Mouse (Mus musculus) MEL (cell line): ENCODE measurements around the gene Lmbrd2. TPM values are rescaled to one million over a fixed set of nuclear protein-coding genes. Genes with fewer than 3 reads are reported as not detected.

Experiments
- DNase-seq: peaks from one replicate; pipeline ENCODE4 v3.0.0; 2011; ENCODE audit warnings: low read depth, low spot score
- H3K27ac ChIP-seq: 2 replicates; pipeline ENCODE4 v1.5.1; 2012; ENCODE audit warnings: low read depth, mild to moderate bottlenecking, control low read depth, low read length, moderate library complexity; ENCODE audit not compliant: control insufficient read depth
- H3K27me3 ChIP-seq, 2 experiments: fragments of 150-350 bp in 1 of 2; sonication (generic) in 1 of 2; 2 replicates each; pipeline ENCODE4 v1.6.1; 2012; ENCODE audit warnings: low read length in 2 of 2, mild to moderate bottlenecking in 2 of 2, improper control_type of control experiment in 1 of 2, moderate library complexity in 1 of 2; ENCODE audit not compliant: insufficient read depth in 2 of 2, control insufficient read depth in 1 of 2
- H3K36me3 ChIP-seq, 2 experiments: 2 replicates each; pipeline ENCODE4 v1.6.1; 2012 to 2014; ENCODE audit warnings: low read length in 2 of 2, improper control_type of control experiment in 1 of 2, inconsistent platforms in 1 of 2, mild to moderate bottlenecking in 1 of 2; ENCODE audit not compliant: insufficient read depth in 2 of 2, control insufficient read depth in 1 of 2
- H3K4me1 ChIP-seq, 2 experiments: fragments of 150-350 bp in 1 of 2; sonication (generic) in 1 of 2; 2 replicates each; pipeline ENCODE4 v1.6.1; 2012; ENCODE audit warnings: low read length in 2 of 2, improper control_type of control experiment in 1 of 2, mild to moderate bottlenecking in 1 of 2; ENCODE audit not compliant: insufficient read depth in 2 of 2, control insufficient read depth in 1 of 2
- H3K4me3 ChIP-seq, 2 experiments: fragments of 150-350 bp in 1 of 2; sonication (generic) in 1 of 2; 2 replicates each; pipeline ENCODE4 v1.5.1; 2012; ENCODE audit warnings: low read depth in 2 of 2, low read length in 2 of 2, mild to moderate bottlenecking in 2 of 2, moderate library complexity in 2 of 2, control low read depth in 1 of 2, improper control_type of control experiment in 1 of 2; ENCODE audit not compliant: control insufficient read depth in 1 of 2, insufficient read depth in 1 of 2
- H3K79me2 ChIP-seq: 2 replicates; pipeline ENCODE4 v1.6.1; 2012; ENCODE audit warnings: mild to moderate bottlenecking, low read length, moderate library complexity; ENCODE audit not compliant: control insufficient read depth, poor library complexity, insufficient read depth
- H3K9ac ChIP-seq: 2 replicates; pipeline ENCODE4 v1.6.1; 2012; ENCODE audit warnings: low read depth, mild to moderate bottlenecking, control low read depth, low read length, moderate library complexity; ENCODE audit not compliant: control insufficient read depth, poor library complexity, severe bottlenecking
- H3K9me3 ChIP-seq: fragments of 150-350 bp; sonication (generic); replicated peaks from 2 replicates; pipeline ENCODE4 v1.6.1; 2012; ENCODE audit warnings: mild to moderate bottlenecking, low read length, improper control_type of control experiment, moderate library complexity; ENCODE audit not compliant: insufficient read depth
- EP300 ChIP-seq, 2 experiments: IDR thresholded peaks; 2 replicates each; pipeline ENCODE4 v1.6.1; 2011; ENCODE audit warnings: improper control_type of control experiment in 2 of 2, low read length in 2 of 2, low read depth in 1 of 2, mild to moderate bottlenecking in 1 of 2
- ETS1 ChIP-seq: IDR thresholded peaks from 2 replicates; pipeline ENCODE4 v1.6.1; 2012; ENCODE audit warnings: low read depth, mild to moderate bottlenecking, inconsistent platforms, low read length, improper control_type of control experiment, moderate library complexity
- GABPA ChIP-seq: IDR thresholded peaks from 2 replicates; pipeline ENCODE4 v1.6.1; 2012; ENCODE audit warnings: low read depth, mild to moderate bottlenecking, inconsistent platforms, low read length, improper control_type of control experiment, moderate library complexity
- GATA1 ChIP-seq: IDR thresholded peaks from 2 replicates; pipeline ENCODE4 v1.6.1; 2011; ENCODE audit warnings: low read depth, low read length, improper control_type of control experiment
- JUND ChIP-seq: IDR thresholded peaks from 2 replicates; pipeline ENCODE4 v1.6.1; 2011; ENCODE audit warnings: low read depth, mild to moderate bottlenecking, improper control_type of control experiment, low read length
- MAX ChIP-seq: IDR thresholded peaks from 2 replicates; pipeline ENCODE4 v1.6.1; 2011; ENCODE audit warnings: low read length, improper control_type of control experiment
- MAZ ChIP-seq: IDR thresholded peaks from 2 replicates; pipeline ENCODE4 v1.6.1; 2012; ENCODE audit warnings: low read depth, mild to moderate bottlenecking, inconsistent platforms, low read length, improper control_type of control experiment
- MXI1 ChIP-seq: IDR thresholded peaks from 2 replicates; pipeline ENCODE4 v1.6.1; 2011; ENCODE audit warnings: mild to moderate bottlenecking, low read depth, low read length, improper control_type of control experiment
- NELFE ChIP-seq: IDR thresholded peaks from 2 replicates; pipeline ENCODE4 v1.6.1; 2011; ENCODE audit warnings: low read depth, low read length, improper control_type of control experiment
- POLR2AphosphoS2 ChIP-seq: IDR thresholded peaks from 2 replicates; pipeline ENCODE4 v1.6.1; 2011; ENCODE audit warnings: low read length, improper control_type of control experiment
- RAD21 ChIP-seq: IDR thresholded peaks from 2 replicates; pipeline ENCODE4 v1.6.1; 2011; ENCODE audit warnings: mild to moderate bottlenecking, low read depth, low read length, improper control_type of control experiment
- RCOR1 ChIP-seq: IDR thresholded peaks from 2 replicates; pipeline ENCODE4 v1.6.1; 2012; ENCODE audit warnings: low read depth, mild to moderate bottlenecking, inconsistent platforms, low read length, improper control_type of control experiment
- SIN3A ChIP-seq: IDR thresholded peaks from 2 replicates; pipeline ENCODE4 v1.6.1; 2012; ENCODE audit warnings: low read length, improper control_type of control experiment, inconsistent platforms
- TAL1 ChIP-seq: IDR thresholded peaks from 2 replicates; pipeline ENCODE4 v1.6.1; 2012; ENCODE audit warnings: mild to moderate bottlenecking, inconsistent platforms, low read length, moderate library complexity, mixed read lengths
- TCF12 ChIP-seq: IDR thresholded peaks from 2 replicates; pipeline ENCODE4 v1.6.1; 2014; ENCODE audit warnings: low read depth, mild to moderate bottlenecking, inconsistent platforms, low read length, improper control_type of control experiment, moderate library complexity
- ZC3H11A ChIP-seq: IDR thresholded peaks from 2 replicates; pipeline ENCODE4 v1.6.1; 2012; ENCODE audit warnings: low read depth, mild to moderate bottlenecking, inconsistent platforms, low read length, improper control_type of control experiment
- ZNF384 ChIP-seq: IDR thresholded peaks from 2 replicates; pipeline ENCODE4 v1.6.1; 2012; ENCODE audit warnings: low read depth, mild to moderate bottlenecking, inconsistent platforms, low read length, improper control_type of control experiment
- polyA plus RNA-seq, 2 experiments: library from polyadenylated mRNA; stranded (reverse) in 1 of 2; unstranded in 1 of 2; fragments of >175 nt in 1 of 2; fragments of >200 nt in 1 of 2; gene quantifications; 2 replicates each; pipeline versions ENCODE4 v1.2.1 to v1.2.4; 2012; ENCODE audit warnings: low replicate concordance in 2 of 2, low read depth in 1 of 2; ENCODE audit not compliant: insufficient read length in 2 of 2, insufficient read depth in 1 of 2, missing spikeins in 1 of 2
- total RNA-seq: library from RNA; depleted of rRNA; stranded (reverse); fragments of 300-350 nt; gene quantifications from 2 replicates; pipeline ENCODE4 v1.2.3, GENCODE M21; 2012

Lmbrd2 gene
- total and polyA plus RNA-seq, 3 experiments: 7.9 to 62.9 (median 8.2) TPM

- Histone ChIP-seq H3K36me3 (peaks cover 0 to 9% of the 10 kb centered on the region in 2 experiments; a peak in 2 of 4 replicates), H3K27ac (no peak overlapping the region), H3K27me3 (no peaks in the 10 kb centered on the region), H3K9ac (no peak overlapping the region), H3K79me2 (no peaks in the 10 kb centered on the region), H3K9me3 (no peaks in the 10 kb centered on the region), H3K4me3 (no peak overlapping the region), H3K4me1 (no peaks in the 10 kb centered on the region)
- no peak for DNase-seq
- TF ChIP-seq ETS1: no peak
- TF ChIP-seq EP300 (IDR thresholded peaks at IDR 0.05; ENCODE audit: low read depth in 1 of 2, low read length in 2 of 2): no peak
- TF ChIP-seq MXI1: no peak
- no peak for TF ChIP-seq ZC3H11A
- TF ChIP-seq GABPA: no peak
- TF ChIP-seq MAZ: no peak
- TF ChIP-seq SIN3A: no peak
- no peak for TF ChIP-seq ZNF384
Measured at GRCm38 (mm10) chr15:9164125-9164524, 23.8 kb downstream of the Lmbrd2 start.

GRCm38 (mm10) chr15:9177038-9177437 lies 36.7 kb downstream of the Lmbrd2 start:
- Histone ChIP-seq H3K9me3 (no peaks in the 10 kb centered on the region), H3K27me3 (no peaks in the 10 kb centered on the region), H3K9ac (no peak overlapping the region), H3K36me3 (peaks cover 9 to 11% of the 10 kb centered on the region in 2 experiments), H3K4me1 (peaks cover 3 to 4% of the 10 kb centered on the region in 2 experiments; a peak in 3 of 4 replicates), H3K4me3 (no peak overlapping the region), H3K79me2 (no peaks in the 10 kb centered on the region), H3K27ac (no peak overlapping the region)
- peak; percentile 81 for DNase-seq
- TF ChIP-seq TAL1 (peak; percentile 28; the same call in 1 of the 2 replicates), ZNF384 (peak; percentile 90), JUND (no peak), RCOR1 (peak; percentile 87), ETS1 (0 out of 2 replicates have a peak, but pooled peaks have one; percentile 9), MAZ (no peak), EP300 (IDR thresholded peaks at IDR 0.05; ENCODE audit: low read depth in 1 of 2, low read length in 2 of 2) (peak; percentile 82 to 88), TCF12 (peak; percentile 70; the same call in 1 of the 2 replicates), NELFE (no peak), POLR2AphosphoS2 (no peak), MAX (no peak), RAD21 (no peak), GATA1 (peak; percentile 84)
